Mouse (Mus musculus) megakaryocyte, embryonic 14.5 days (primary cell): ENCODE measurements around the gene Frmd6. TPM values are rescaled to one million over a fixed set of nuclear protein-coding genes. Genes with fewer than 3 reads are reported as not detected.
A peak's percentile ranks its signal among the peaks of the same experiment; 100 is the strongest.

Experiments used
- H3K27me3 ChIP-seq: replicated peaks from 2 replicates; pipeline ENCODE3; 2012; ENCODE audit warnings: inconsistent platforms
- H3K36me3 ChIP-seq: replicated peaks from 2 replicates; pipeline ENCODE3; 2012; ENCODE audit warnings: low read length, inconsistent platforms, mixed read lengths
- H3K4me1 ChIP-seq: 2 replicates; pipeline ENCODE4 v1.6.1; 2012; ENCODE audit warnings: inconsistent platforms
- H3K4me3 ChIP-seq: replicated peaks from 2 replicates; pipeline ENCODE3; 2012; ENCODE audit warnings: moderate library complexity, mild to moderate bottlenecking, inconsistent platforms
- H3K9me3 ChIP-seq: 2 replicates; pipeline ENCODE4 v1.6.1; 2012; ENCODE audit warnings: inconsistent platforms
- FLI1 ChIP-seq: IDR thresholded peaks from 2 replicates; pipeline ENCODE4 v1.6.1; 2012; ENCODE audit warnings: low read length, inconsistent platforms, mixed read lengths
- GATA1 ChIP-seq: IDR thresholded peaks from 3 replicates; pipeline ENCODE4 v1.6.1; 2012; ENCODE audit warnings: mixed read lengths, low read length, inconsistent platforms, borderline replicate concordance
- polyA plus RNA-seq: library from polyadenylated mRNA; stranded (reverse); fragments of >175 nt; gene quantifications from 2 replicates; pipeline ENCODE4 v1.2.3, GENCODE M21; 2012; ENCODE audit warnings: low replicate concordance; ENCODE audit not compliant: insufficient read depth

Frmd6 gene
- polyA plus RNA-seq, 1 experiment, result 4.0 TPM

DNA sequence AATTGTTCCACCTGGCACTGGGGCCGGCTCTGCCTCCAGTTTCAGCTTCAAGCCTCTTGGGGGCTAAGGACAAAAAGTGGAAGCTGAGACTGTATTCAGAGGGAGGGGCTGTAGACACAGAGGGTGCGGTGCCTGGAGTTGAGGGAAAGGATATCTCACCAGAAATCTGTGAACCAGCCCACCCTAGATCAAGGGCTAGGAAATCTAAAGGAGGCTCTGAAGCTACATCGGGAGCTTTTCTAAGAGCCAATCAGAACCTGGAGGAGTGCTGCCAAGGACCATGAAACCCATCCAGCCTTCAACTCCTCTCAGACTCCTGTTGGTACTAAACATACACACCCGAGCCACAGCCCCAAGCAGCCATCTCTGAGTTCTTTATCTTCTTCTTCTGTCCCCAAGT is 82.8 kb downstream of the Frmd6 start:
- H3K4me3 ChIP-seq, result no peak overlapping the region
- H3K4me1 ChIP-seq, result peaks cover 29% of the 10 kb centered on the region
- peaks cover 8% of the 10 kb centered on the region for H3K36me3 ChIP-seq
- peaks cover 6% of the 10 kb centered on the region for H3K9me3 ChIP-seq
- TF ChIP-seq FLI1 (no peak), GATA1 (no peak)
- H3K27me3 ChIP-seq, result peaks cover 8% of the 10 kb centered on the region

DNA sequence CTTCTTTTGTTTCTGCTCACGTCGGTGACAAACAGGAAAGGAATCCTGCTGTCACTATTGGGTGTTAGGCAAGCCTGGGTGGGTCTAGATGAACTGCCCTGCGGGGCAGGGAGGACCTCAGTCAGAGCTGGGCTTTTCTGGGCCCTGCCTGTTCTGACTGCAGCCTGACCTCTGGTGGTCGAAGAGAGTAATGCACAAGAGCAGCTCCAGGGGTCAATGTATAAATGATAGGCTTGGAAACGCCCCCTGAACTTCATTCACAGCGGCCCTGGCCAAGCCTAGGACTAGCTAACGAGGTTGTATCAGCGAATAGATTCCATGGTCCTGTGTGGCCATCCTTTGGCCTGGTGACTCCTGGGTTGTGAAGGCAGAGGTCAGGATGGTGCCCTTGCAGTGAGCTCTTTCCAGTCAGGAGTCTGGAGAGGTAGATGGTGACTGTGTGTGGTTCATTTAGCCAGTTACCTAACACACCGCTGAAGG is 85.0 kb downstream of the Frmd6 start:
- H3K27me3 ChIP-seq, result peaks cover 8% of the 10 kb centered on the region
- TF ChIP-seq FLI1 (no peak), GATA1 (no peak)
- peaks cover 45% of the 10 kb centered on the region for H3K4me1 ChIP-seq
- no peaks in the 10 kb centered on the region for H3K36me3 ChIP-seq
- peaks cover 6% of the 10 kb centered on the region for H3K9me3 ChIP-seq
- peak overlapping the region; percentile 19 for H3K4me3 ChIP-seq

DNA sequence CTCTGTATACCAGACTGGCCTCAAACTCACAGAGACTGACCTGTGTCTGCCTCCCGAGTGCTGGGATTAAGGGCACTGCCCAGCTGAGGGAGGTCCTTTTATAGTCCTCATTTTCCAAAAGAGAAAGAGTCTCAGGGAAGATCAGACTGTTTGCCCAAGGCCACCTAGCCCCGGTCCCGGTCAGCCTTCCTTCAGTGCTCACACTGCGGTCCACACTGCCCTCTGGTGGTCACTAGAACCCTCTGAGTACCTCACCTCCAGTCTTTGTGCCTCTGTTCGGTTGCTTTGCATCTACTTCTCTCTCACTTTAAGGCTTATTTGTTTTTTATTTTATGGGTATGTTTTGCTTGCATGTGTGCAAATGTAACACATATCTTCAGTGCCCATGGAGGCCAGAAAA is 85.7 kb downstream of the Frmd6 start:
- no peak for TF ChIP-seq FLI1
- TF ChIP-seq GATA1, result no peak
- peak overlapping the region; percentile 72 for H3K4me3 ChIP-seq
- peaks cover 5% of the 10 kb centered on the region for H3K9me3 ChIP-seq
- H3K4me1 ChIP-seq, result peaks cover 45% of the 10 kb centered on the region
- H3K27me3 ChIP-seq, result peaks cover 8% of the 10 kb centered on the region
- no peaks in the 10 kb centered on the region for H3K36me3 ChIP-seq

DNA sequence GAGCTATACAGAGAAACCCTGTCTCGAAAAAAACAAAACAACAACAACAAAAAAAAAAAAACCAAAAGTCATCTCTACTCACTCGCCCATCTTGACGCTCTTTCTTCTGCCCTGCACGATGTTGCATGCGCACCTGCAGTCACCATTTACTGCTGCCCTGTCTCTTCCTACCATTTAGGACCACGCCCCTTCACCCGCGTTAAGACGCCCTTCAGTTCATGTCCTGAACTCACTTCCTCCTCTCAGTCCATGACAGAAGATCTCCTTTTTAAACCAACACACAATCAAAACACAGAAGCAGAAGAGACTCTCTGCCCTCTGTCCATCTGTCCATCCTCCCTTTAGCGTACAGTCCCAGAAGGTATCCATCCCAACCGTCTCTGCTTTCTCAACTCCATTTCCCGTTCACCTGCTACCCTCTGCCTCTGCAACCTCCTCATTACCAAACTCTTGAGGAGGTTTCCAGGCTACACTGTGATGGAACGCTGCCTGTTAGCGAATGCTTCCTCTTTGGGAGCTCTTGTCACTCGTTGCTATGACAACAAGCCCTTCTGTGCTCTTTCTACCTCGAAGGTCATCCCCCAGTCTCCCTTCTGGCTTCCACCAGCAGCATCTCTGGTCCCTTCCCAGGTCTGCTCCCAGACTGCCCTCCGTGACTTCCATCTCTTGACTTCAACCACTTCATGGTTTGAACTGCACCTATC is 86.5 kb downstream of the Frmd6 start:
- H3K36me3 ChIP-seq, result no peaks in the 10 kb centered on the region
- peaks cover 45% of the 10 kb centered on the region for H3K4me1 ChIP-seq
- H3K4me3 ChIP-seq, result peak overlapping the region; percentile 2
- TF ChIP-seq FLI1, result no peak
- no peak for TF ChIP-seq GATA1
- peaks cover 8% of the 10 kb centered on the region for H3K27me3 ChIP-seq
- no peaks in the 10 kb centered on the region for H3K9me3 ChIP-seq

DNA sequence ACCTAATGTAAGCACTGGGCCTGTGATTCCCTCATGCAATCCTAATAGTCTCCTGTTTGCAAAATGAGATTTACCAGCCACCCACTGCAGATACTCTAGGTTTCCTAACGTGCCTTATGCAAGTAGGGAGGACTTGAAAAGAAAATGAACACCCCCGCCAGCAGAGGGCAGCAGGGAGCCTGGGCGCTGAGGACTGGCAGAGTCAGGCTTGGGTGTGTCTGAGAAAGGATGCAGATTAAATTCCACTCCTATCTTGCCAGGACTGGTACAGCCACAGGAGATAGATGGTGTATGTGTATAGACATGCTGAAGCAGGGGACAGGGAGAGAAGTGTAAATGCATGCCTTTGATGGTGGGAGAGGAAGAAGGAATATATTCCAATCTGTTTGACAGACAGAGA is 88.1 kb downstream of the Frmd6 start:
- Histone ChIP-seq H3K9me3 (peaks cover 6% of the 10 kb centered on the region), H3K27me3 (peaks cover 5% of the 10 kb centered on the region), H3K36me3 (no peaks in the 10 kb centered on the region), H3K4me1 (peaks cover 45% of the 10 kb centered on the region), H3K4me3 (no peak overlapping the region)
- TF ChIP-seq GATA1 (no peak), FLI1 (no peak)

DNA sequence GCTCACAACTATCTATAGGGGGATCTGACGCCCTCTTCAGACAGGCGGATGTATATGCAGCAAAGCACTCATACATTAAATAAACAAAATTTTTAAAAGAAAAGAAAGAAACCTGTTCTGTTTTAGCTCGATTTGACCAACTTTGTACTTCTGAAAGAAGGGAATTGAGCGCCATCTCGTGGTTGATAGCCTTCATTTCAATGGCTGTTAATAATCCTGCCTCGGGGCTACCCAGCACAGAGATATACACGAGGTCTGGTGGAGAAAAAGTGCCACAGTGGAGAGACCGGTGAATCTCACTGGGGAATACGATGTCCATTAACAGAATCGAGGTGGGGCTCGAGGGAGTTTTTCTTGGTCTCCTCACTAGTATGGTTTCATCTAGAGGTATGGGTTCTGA is 89.1 kb downstream of the Frmd6 start:
- Histone ChIP-seq H3K4me1 (peaks cover 45% of the 10 kb centered on the region), H3K27me3 (peaks cover 3% of the 10 kb centered on the region), H3K36me3 (no peaks in the 10 kb centered on the region), H3K4me3 (no peak overlapping the region), H3K9me3 (peaks cover 6% of the 10 kb centered on the region)
- no peak for TF ChIP-seq GATA1
- no peak for TF ChIP-seq FLI1

DNA sequence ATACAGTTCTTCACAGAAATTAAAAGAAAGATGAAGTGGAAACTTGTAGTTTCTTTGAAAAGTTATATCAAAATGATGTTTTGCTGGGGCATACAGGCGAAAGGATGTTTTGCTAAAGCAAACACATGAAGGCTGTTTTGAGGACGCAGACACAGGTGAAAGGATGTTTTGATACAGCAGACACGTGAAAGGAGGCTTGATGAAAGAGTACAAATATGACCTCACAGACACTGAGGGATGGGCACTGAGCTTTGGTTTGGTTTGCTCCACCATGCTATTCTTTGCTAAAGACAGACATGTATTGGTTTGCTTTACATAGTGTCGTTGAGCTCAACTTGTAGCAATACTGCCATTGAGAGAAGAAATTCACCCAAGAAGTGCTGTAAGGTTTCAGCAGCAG is 104.5 kb downstream of the Frmd6 start:
- TF ChIP-seq FLI1 (no peak), GATA1 (no peak)
- H3K4me1 ChIP-seq, result no peaks in the 10 kb centered on the region
- peaks cover 24% of the 10 kb centered on the region for H3K9me3 ChIP-seq
- H3K27me3 ChIP-seq, result no peaks in the 10 kb centered on the region
- no peaks in the 10 kb centered on the region for H3K36me3 ChIP-seq
- no peak overlapping the region for H3K4me3 ChIP-seq

DNA sequence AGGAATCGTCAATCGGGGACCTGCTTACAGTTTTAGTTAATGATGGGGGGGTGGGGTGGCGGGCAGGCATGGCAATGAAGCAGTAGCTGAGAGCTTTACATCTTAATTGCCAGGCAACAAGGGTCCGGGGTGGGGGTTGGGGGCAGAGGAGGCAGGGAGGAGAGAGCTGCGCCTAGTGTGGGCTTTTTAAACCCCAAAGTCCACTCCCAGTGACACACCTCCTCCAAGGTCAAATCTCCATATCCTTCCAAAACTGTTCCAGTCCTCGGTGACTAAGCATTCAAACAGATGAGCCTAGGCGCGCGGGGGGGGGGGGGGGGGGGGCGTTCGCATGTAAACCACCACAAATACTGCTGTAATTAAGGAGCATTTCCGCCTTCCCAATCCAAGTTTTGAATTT is 111.8 kb downstream of the Frmd6 start:
- TF ChIP-seq FLI1 (no peak), GATA1 (no peak)
- H3K4me3 ChIP-seq, result peak overlapping the region; percentile 99
- peaks cover 10% of the 10 kb centered on the region for H3K4me1 ChIP-seq
- peaks cover 26% of the 10 kb centered on the region for H3K36me3 ChIP-seq
- no peaks in the 10 kb centered on the region for H3K27me3 ChIP-seq
- peaks cover 27% of the 10 kb centered on the region for H3K9me3 ChIP-seq

DNA sequence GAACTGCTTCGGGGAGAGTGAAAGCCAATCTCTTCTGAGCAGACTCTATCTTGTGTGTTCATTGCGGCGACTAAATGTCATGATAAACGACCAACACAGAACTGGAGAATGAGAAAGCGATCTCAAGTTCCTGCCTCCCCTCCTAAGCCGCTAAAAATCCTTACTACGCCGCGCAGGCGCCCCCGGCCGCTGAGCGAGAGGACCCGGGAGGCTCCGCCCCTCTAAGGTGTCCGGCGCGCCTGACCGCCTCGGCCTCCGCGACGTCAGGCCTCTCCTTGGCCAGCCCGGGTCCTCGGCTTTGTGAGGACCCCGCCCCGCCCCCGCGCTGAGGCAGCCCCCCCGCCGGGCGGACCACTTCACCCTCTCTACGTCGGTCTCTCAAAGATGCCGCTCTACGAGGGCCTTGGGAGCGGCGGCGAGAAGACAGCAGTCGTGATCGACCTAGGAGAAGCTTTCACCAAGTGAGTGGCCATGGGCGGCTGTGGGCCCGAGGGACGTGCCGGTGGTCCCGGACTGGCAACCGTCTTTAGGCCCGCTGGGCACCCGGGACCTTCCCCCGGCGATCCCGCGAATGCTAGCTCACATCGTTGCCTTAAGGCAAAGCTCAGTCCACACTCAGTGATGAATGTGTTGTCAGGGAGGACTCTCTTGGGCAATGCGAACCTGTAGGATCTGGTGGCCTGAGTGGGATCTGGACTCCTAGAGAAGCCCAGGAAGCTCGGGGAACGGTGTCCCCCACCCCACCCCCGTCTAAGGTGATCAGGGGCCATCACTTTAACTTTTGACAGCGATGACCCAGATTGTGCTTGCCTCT is 112.5 kb downstream of the Frmd6 start, which contains the start of gene Actr10:
Gene Actr10 (plus strand): TSS at position 287 of the 814 bp plus-strand sequence.
- no peak for TF ChIP-seq GATA1
- TF ChIP-seq FLI1, result no peak
- Histone ChIP-seq H3K9me3 (peaks cover 23% of the 10 kb centered on the region), H3K4me3 (peak within 1 kb of the TSS; percentile 99)

DNA sequence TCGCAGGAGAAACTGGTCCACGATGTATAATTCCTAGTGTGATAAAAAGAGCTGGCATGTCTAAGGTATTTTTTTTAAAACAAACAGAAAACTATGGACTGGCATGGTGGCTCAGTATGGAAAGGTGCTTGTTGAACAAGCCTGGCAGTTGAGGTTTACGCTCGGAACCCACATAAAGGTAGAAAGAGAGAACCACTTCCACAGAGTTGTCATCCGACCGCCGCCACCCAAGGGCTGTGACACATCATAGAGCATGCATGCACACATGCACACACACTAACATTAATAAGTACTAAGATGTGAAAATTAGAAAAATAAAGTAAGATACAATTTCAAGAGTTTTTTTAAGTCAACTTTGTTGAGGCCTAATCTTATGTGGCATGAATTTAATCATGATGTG is 115.5 kb downstream of the Frmd6 start:
- Histone ChIP-seq H3K36me3 (peaks cover 56% of the 10 kb centered on the region), H3K4me1 (peaks cover 22% of the 10 kb centered on the region), H3K4me3 (no peak overlapping the region), H3K9me3 (0 out of 2 replicates have a peak, but pooled peaks cover 4% of the 10 kb centered on the region), H3K27me3 (no peaks in the 10 kb centered on the region)
- TF ChIP-seq GATA1, result no peak
- no peak for TF ChIP-seq FLI1

More for the DNA sequence above, 112.5 kb downstream of the Frmd6 start, which contains the start of gene Actr10:
- peaks cover 10% of the 10 kb centered on the region for H3K4me1 ChIP-seq
- H3K36me3 ChIP-seq, result peaks cover 33% of the 10 kb centered on the region
- no peaks in the 10 kb centered on the region for H3K27me3 ChIP-seq
